Mouse (Mus musculus) gastrocnemius, postnatal 36 days (tissue): ENCODE measurements around the gene Smpd3. TPM values are rescaled to one million over a fixed set of nuclear protein-coding genes. Genes with fewer than 3 reads are reported as not detected.
A peak's percentile ranks its signal among the peaks of the same experiment; 100 is the strongest.

Experiments used
- DNase-seq, 2 experiments: peaks; one replicate each; pipeline ENCODE4 v3.0.0; 2022
- intact Hi-C: fragments of 180-260 bp; cut with DNase I; formaldehyde crosslinking; loops from one replicate; pipeline ENCODE4 v1.15.1; 2025
- long read RNA-seq, 2 experiments: library from polyadenylated mRNA; stranded (forward); transcript quantifications; one replicate each; pipeline ENCODE4 v2.0.0; 2021
- total RNA-seq, 2 experiments: library from RNA; stranded (reverse); gene quantifications; 2 replicates each; pipeline ENCODE4 v1.2.3; 2021

Gene Smpd3
- total RNA-seq = under 1 TPM; 0.44 to 0.74 TPM
- long read RNA-seq, experiment 1 = 0 reads
- long read RNA-seq, experiment 2, partial matches to known transcripts = 0 of 2 reads
- long read RNA-seq, experiment 2, other reads (novel, unspliced or antisense) = 2 of 2 reads

DNA sequence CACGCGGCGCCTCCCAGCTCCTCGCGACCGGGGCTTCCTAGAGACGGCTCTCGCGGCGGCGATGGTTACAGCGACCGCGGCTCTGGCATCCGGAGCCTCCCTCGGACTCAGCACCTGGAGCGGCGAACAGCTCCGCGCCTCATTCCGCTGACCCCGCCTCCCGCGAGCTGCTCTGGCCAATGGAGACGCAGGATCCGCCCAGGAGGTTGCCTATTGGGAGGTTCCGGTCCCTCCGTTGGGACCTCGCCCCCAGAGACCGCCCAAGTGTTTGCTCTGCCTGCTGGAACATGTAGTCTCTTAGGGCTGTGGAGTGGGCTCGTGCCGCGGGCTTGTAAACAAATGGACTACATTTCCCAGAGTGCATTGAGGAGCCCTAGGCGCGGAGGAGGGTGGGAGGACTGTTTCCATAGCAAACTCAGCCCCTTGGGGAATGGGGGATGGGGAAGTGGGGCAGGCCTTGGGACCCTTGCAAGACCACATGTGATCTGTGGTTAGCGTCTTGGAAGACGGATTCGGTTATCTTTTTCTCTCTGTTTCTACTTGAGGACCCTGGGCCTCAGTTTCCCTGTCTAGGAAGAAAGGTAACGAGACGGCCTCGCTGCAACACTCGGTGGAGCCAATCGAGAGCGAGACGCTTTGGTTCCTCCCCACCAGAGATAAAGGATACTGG lies at the start of gene Smpd3:
TSS of gene Smpd3 (minus strand) at position 137 of the 670 bp plus-strand sequence.
- peak; percentile 95 to 97 for DNase-seq
- intact Hi-C loops = loop anchor here (5.0 kb wide), 1 partner anchor 64 kb away; no protein-coding TSS in a partner anchor

- intact Hi-C loops = no loop called here
- no peak for DNase-seq
These were observed 43.2 kb upstream of the Smpd3 start for GRCm38 (mm10) chr8:106381026-106381425.

GRCm38 (mm10) chr8:106379357-106379756 lies 41.6 kb upstream of the Smpd3 start:
- no peak for DNase-seq
- intact Hi-C loops = no loop called here

DNA sequence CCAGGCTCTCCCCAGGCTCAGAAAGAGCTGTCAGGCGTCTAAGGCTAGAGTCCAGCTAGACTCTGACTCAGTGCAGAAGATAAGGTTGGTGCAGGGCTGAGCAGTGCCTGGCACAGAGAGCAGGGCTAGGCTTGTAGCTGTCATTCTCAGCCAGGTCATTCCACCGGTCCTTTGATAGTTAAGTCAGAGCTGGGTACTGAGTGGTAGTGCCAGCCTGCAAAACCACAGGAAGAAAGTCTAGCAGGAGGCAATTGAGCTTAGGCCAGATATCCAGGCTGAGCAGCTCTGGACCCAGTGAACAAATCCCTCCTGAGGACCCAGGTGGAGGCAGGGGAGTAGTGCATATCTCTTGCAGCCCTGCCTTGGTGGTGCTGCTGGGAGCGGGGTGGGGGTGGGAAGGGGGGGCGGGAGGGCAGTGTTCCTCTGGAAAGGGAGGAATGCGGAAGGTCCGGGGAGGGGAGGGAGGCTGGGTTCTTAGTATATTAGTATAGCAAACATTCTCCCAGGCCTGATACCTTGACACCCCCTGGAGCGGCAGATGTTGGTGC lies 40.8 kb upstream of the Smpd3 start:
- intact Hi-C loops = no loop called here
- no peak for DNase-seq

GRCm38 (mm10) chr8:106376862-106377261 lies 39.1 kb upstream of the Smpd3 start:
- intact Hi-C loops = no loop called here
- no peak for DNase-seq

DNA sequence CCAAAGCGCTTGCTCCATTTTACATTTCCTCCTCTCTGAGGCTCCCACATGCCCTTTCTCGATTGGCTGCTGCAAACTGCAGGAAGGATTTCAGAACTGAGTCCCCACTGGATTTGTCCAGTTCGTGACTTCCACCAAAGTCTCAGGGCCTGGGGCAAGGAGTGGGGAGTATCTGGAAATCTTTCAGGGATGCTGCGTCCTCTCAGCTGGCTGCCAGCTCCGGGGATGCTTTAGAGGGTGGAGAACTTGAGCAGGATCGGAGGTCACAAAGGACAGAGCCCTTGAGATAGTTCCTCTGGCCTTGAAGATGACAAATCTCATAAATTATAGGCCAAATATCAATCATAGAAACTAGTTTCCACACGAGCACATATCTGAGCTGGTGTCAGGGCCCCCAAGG lies 38.2 kb upstream of the Smpd3 start:
- intact Hi-C loops = no loop called here
- peak in 1 of 2 experiments; percentile 17 for DNase-seq

- no peak for DNase-seq
- intact Hi-C loops = no loop called here
These were observed 31.3 kb upstream of the Smpd3 start for GRCm38 (mm10) chr8:106369069-106369468.

- intact Hi-C loops = no loop called here
These were observed 30.7 kb upstream of the Smpd3 start for GRCm38 (mm10) chr8:106368501-106368900.

GRCm38 (mm10) chr8:106364837-106365236 lies 27.0 kb upstream of the Smpd3 start:
- intact Hi-C loops = no loop called here
- no peak for DNase-seq

More at GRCm38 (mm10) chr8:106368501-106368900, 30.7 kb upstream of the Smpd3 start:
- DNase-seq = no peak

DNA sequence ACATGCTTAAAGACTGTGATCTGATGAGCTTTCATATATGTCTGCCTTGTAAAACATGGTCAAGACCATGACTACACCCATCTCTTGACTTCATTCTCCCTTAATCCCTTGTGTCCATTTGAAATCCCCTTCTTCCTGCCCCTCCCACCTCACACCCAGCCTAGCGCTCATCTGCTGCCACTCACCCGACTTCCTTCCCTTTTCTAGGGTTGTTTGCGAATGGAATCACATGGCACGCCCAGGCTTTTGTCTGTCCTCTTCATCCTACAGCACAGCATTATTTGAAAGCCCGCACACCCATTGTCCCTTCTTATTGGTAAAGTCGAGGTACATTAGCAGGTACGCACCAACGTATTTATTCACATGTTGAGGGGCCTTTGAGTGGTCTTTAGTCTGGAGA lies 26.5 kb upstream of the Smpd3 start:
- intact Hi-C loops = no loop called here
- DNase-seq = no peak

DNA sequence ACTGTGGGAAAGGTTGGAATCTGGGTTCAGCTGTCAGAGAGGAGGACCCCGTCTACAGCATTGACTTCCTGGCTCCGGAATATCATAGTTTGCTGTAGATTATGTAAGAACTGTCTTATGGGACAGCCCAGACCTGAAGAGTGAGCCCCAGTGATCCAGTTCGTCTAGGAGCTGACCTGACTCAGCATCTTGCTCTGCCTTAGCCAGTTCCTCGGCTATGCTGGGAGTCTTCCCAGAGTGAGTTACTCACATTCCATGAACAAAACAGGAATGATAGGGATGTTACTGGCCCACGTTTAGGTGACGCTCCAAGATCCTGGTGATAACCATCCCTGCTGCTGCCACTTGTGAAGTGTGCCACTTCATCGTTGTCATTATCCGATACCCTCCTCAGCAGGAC lies 25.5 kb upstream of the Smpd3 start:
- no peak for DNase-seq
- intact Hi-C loops = no loop called here

DNA sequence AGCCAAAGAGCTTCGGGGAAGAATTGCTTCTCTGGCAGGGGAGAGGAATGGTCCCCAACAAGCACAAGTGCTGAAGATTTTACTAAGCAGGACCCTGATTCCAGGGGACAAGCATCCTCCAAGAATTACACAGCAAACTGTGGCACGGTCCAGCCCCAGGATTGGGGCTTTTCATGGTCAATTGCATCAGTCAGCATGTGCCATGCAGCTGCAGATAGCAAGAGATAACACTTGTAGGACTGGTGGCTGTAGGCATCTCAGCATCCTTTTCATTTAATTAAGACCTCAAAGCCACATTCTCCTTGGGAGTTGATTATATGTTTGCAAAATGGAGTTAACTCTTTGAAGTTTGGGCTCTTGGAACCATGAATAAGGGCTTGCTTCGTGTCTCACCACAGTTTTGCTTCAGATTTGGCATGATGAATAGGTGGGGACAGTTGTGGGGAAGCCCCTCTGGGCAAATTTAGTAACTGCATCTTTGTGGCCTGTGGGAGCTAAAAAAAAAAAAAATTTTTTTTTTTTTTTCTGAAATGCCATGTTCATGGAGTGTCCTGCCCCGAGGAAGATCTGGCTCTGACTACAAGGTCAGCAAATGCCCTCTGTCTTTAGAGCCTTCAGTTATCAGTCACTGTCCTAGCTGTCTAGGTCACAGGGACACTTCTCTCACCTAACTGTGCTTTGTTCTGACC lies 22.0 kb upstream of the Smpd3 start:
- no peak for DNase-seq
- intact Hi-C loops = no loop called here

- intact Hi-C loops = no loop called here
- DNase-seq = no peak
These were observed 13.3 kb upstream of the Smpd3 start for GRCm38 (mm10) chr8:106351135-106351534.

- DNase-seq = peak in 1 of 2 experiments; percentile 10
- intact Hi-C loops = no loop called here
These were observed 11.6 kb upstream of the Smpd3 start for GRCm38 (mm10) chr8:106349398-106349797.

- no peak for DNase-seq
- intact Hi-C loops = no loop called here
These were observed 8.3 kb upstream of the Smpd3 start for GRCm38 (mm10) chr8:106346123-106346522.

GRCm38 (mm10) chr8:106343471-106343870 lies 5.7 kb upstream of the Smpd3 start:
- no peak for DNase-seq
- intact Hi-C loops = no loop called here

GRCm38 (mm10) chr8:106342828-106343227 lies 5.0 kb upstream of the Smpd3 start:
- DNase-seq = no peak
- intact Hi-C loops = no loop called here

DNA sequence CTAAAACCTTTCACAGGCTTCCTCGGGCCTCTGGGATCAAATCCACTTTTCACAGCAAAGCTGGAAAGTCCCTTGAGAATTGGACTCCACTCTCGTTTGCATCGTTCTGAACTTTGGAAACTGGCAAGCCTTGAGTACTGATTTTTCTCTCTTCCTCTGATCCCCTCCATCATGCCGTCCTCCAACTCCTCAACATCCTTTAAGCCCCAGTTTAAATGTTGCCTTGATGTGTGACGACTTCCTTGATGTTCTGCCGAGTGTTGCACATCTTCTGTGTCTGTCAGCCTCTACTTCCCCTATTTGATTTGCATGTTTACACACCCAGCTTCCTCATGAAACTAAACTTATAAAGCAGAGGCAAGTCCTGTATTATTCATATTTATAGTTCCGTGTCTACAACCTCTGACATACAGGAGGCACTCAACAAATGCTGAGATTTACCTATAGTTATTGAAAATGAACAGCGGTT lies 987 bp upstream of the Smpd3 start:
- DNase-seq = no peak
- intact Hi-C loops = loop anchor here (5.0 kb wide), 1 partner anchor 64 kb away; no protein-coding TSS in a partner anchor

GRCm38 (mm10) chr8:106336561-106336960 lies 1.2 kb downstream of the Smpd3 start:
- intact Hi-C loops = loop anchor here (5.0 kb wide), 1 partner anchor 66 kb away; no protein-coding TSS in a partner anchor

GRCm38 (mm10) chr8:106336031-106336430 lies 1.8 kb downstream of the Smpd3 start:
- DNase-seq = no peak
- intact Hi-C loops = loop anchor here (5.0 kb wide), 1 partner anchor 66 kb away; no protein-coding TSS in a partner anchor

More at GRCm38 (mm10) chr8:106336561-106336960, 1.2 kb downstream of the Smpd3 start:
- no peak for DNase-seq

DNA sequence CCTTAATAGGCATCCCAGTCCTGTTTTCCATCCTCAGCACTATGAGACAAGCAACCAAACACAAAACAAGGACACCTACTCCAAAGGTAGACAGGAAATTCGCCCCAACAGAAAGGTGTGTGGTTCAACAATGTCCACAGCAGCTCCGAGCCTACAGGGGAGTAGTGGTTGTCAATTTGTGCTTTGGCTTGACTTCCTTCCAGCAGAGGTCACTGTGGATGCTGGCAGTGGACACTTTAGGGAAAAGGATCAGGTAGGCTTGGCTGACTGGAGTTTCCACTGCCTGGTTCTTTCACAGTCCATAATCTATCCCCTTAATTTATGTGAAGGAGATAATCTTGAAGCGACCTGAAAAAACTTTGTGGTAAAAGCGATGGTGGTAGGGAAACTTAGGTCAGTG lies 2.6 kb downstream of the Smpd3 start:
- intact Hi-C loops = loop anchor here (5.0 kb wide), 1 partner anchor 67 kb away; no protein-coding TSS in a partner anchor
- no peak for DNase-seq
